Mouse (Mus musculus) embryonic fibroblast, embryonic 13.5 days (primary cell): ENCODE measurements around the gene Styxl1.

Source experiments
- CTCF ChIP-seq: IDR thresholded peaks from 2 replicates; pipeline ENCODE4 v1.5.1; 2011; ENCODE audit warnings: mild to moderate bottlenecking, control low read depth, low read length, moderate library complexity, borderline replicate concordance; ENCODE audit not compliant: insufficient read depth
- POLR2A ChIP-seq: IDR thresholded peaks from 2 replicates; pipeline ENCODE4 v1.6.1; 2011; ENCODE audit warnings: low read depth, mild to moderate bottlenecking, control low read depth, low read length, moderate library complexity

- TF ChIP-seq CTCF (no peak), POLR2A (no peak)
Observed at GRCm38 (mm10) chr5:135707855-135708254, 70.3 kb downstream of the Styxl1 start.
